Mouse (Mus musculus) cortical plate, adult 2 months (tissue): ENCODE results near the gene Sirpa.

Experiments
- CTCF ChIP-seq: fragments of 200-500 bp; IDR thresholded peaks from 2 replicates; pipeline ENCODE4 v1.5.1; 2011; ENCODE audit warnings: mild to moderate bottlenecking, control low read depth, low read length; ENCODE audit not compliant: insufficient read depth; ENCODE audit errors: extremely low read depth
- POLR2A ChIP-seq: fragments of 200-500 bp; IDR thresholded peaks from 2 replicates; pipeline ENCODE4 v1.6.1; 2011; ENCODE audit warnings: mild to moderate bottlenecking, low read length, control low read depth; ENCODE audit not compliant: insufficient read depth; ENCODE audit errors: extremely low read depth

- TF ChIP-seq CTCF: no peak
- no peak for TF ChIP-seq POLR2A
These were observed 85.0 kb downstream of the Sirpa start for GRCm38 (mm10) chr2:129677664-129678063.
